Mouse (Mus musculus) heart, embryonic 10.5 days (tissue): ENCODE results near the gene Ctnna2. TPM values are rescaled to one million over a fixed set of nuclear protein-coding genes. Genes with fewer than 3 reads are reported as not detected.

Experiments
- DNase-seq: peaks from one replicate; pipeline ENCODE4 v3.0.0-alpha.2; 2017; ENCODE audit warnings: low spot score
- H3K27ac ChIP-seq: fragments of 300-500 bp; sonication (generic); 2 replicates; pipeline ENCODE4 v1.5.1; 2016; ENCODE audit warnings: mild to moderate bottlenecking
- H3K27me3 ChIP-seq: fragments of 300-500 bp; sonication (generic); 2 replicates; pipeline ENCODE4 v1.6.1; 2016; ENCODE audit warnings: mild to moderate bottlenecking; ENCODE audit not compliant: poor library complexity, insufficient read depth, severe bottlenecking
- H3K36me3 ChIP-seq: fragments of 300-500 bp; sonication (generic); 2 replicates; pipeline ENCODE4 v1.6.1; 2016; ENCODE audit warnings: mild to moderate bottlenecking, moderate library complexity
- H3K4me1 ChIP-seq: fragments of 300-500 bp; sonication (generic); 2 replicates; pipeline ENCODE4 v1.6.1; 2016; ENCODE audit warnings: mild to moderate bottlenecking
- H3K4me3 ChIP-seq: fragments of 300-500 bp; sonication (generic); 2 replicates; pipeline ENCODE4 v1.5.1; 2016; ENCODE audit warnings: mild to moderate bottlenecking, moderate library complexity
- H3K9me3 ChIP-seq: fragments of 300-500 bp; sonication (generic); 2 replicates; pipeline ENCODE4 v1.6.1; 2016; ENCODE audit warnings: mild to moderate bottlenecking, moderate library complexity
- WGBS: fragments of 180-500 bp; shearing (Covaris S2); methylation state at CpG from one replicate; pipeline ENCODE4 v1.1.7; 2016; 5-methylcytosine and 5-hydroxymethylcytosine counted together
- polyA plus RNA-seq: library from polyadenylated mRNA; unstranded; fragments of >200 nt; fragmentation: Nextera tagmentation; extraction: Ambion mirVana; gene quantifications from 2 replicates; pipeline ENCODE4 v1.2.1, GENCODE M21; 2016

The Ctnna2 gene
- polyA plus RNA-seq, 1 experiment from 2014 or later = 2.7 TPM

- H3K4me3 ChIP-seq = no peak overlapping the region
- no peaks in the 10 kb centered on the region for H3K27me3 ChIP-seq
- WGBS = 29% methylated on average over 9 of the region's 9 CpGs
- H3K9me3 ChIP-seq = no peaks in the 10 kb centered on the region
- H3K4me1 ChIP-seq = no peaks in the 10 kb centered on the region
- DNase-seq = no peak
- no peaks in the 10 kb centered on the region for H3K36me3 ChIP-seq
- no peak overlapping the region for H3K27ac ChIP-seq
Measured at GRCm38 (mm10) chr6:77633997-77634396, 345.5 kb downstream of the Ctnna2 start.

GRCm38 (mm10) chr6:77628573-77629192 lies 350.8 kb downstream of the Ctnna2 start:
- Histone ChIP-seq H3K4me1 (no peaks in the 10 kb centered on the region), H3K4me3 (no peak overlapping the region), H3K9me3 (no peaks in the 10 kb centered on the region), H3K36me3 (no peaks in the 10 kb centered on the region), H3K27ac (no peak overlapping the region), H3K27me3 (no peaks in the 10 kb centered on the region)
- WGBS = 49% methylated on average over 7 of the region's 7 CpGs
- no peak for DNase-seq

GRCm38 (mm10) chr6:77604642-77605392 lies 374.7 kb downstream of the Ctnna2 start:
- H3K36me3 ChIP-seq = no peaks in the 10 kb centered on the region
- H3K4me3 ChIP-seq = no peak overlapping the region
- DNase-seq = no peak
- no peaks in the 10 kb centered on the region for H3K27me3 ChIP-seq
- H3K9me3 ChIP-seq = no peaks in the 10 kb centered on the region
- no peaks in the 10 kb centered on the region for H3K4me1 ChIP-seq
- 86% methylated on average over 14 of the region's 14 CpGs for WGBS
- no peak overlapping the region for H3K27ac ChIP-seq

GRCm38 (mm10) chr6:77603914-77604313 lies 375.6 kb downstream of the Ctnna2 start:
- WGBS = 28% methylated on average over 1 of the region's 1 CpGs
- Histone ChIP-seq H3K9me3 (no peaks in the 10 kb centered on the region), H3K4me1 (no peaks in the 10 kb centered on the region), H3K36me3 (no peaks in the 10 kb centered on the region), H3K27ac (no peak overlapping the region), H3K27me3 (no peaks in the 10 kb centered on the region), H3K4me3 (no peak overlapping the region)
- DNase-seq = no peak

GRCm38 (mm10) chr6:77599244-77599643 lies 380.3 kb downstream of the Ctnna2 start:
- Histone ChIP-seq H3K27ac (no peak overlapping the region), H3K4me3 (no peak overlapping the region), H3K36me3 (no peaks in the 10 kb centered on the region), H3K27me3 (no peaks in the 10 kb centered on the region), H3K9me3 (no peaks in the 10 kb centered on the region), H3K4me1 (no peaks in the 10 kb centered on the region)
- no peak for DNase-seq
- 67% methylated on average over 2 of the region's 2 CpGs for WGBS

GRCm38 (mm10) chr6:77582568-77582967 lies 396.9 kb downstream of the Ctnna2 start:
- H3K4me3 ChIP-seq = no peak overlapping the region
- 35% methylated on average over 4 of the region's 4 CpGs for WGBS
- no peak for DNase-seq

GRCm38 (mm10) chr6:77580926-77581325 lies 398.6 kb downstream of the Ctnna2 start:
- DNase-seq = no peak
- Histone ChIP-seq H3K27me3 (no peaks in the 10 kb centered on the region), H3K4me3 (no peak overlapping the region), H3K36me3 (no peaks in the 10 kb centered on the region), H3K9me3 (no peaks in the 10 kb centered on the region), H3K4me1 (no peaks in the 10 kb centered on the region), H3K27ac (no peak overlapping the region)

More at GRCm38 (mm10) chr6:77582568-77582967, 396.9 kb downstream of the Ctnna2 start:
- H3K4me1 ChIP-seq = no peaks in the 10 kb centered on the region
- H3K36me3 ChIP-seq = no peaks in the 10 kb centered on the region
- no peaks in the 10 kb centered on the region for H3K9me3 ChIP-seq
- no peak overlapping the region for H3K27ac ChIP-seq
- no peaks in the 10 kb centered on the region for H3K27me3 ChIP-seq

GRCm38 (mm10) chr6:77578612-77579011 lies 400.9 kb downstream of the Ctnna2 start:
- no peak for DNase-seq
- Histone ChIP-seq H3K9me3 (no peaks in the 10 kb centered on the region), H3K27me3 (no peaks in the 10 kb centered on the region), H3K36me3 (no peaks in the 10 kb centered on the region), H3K27ac (no peak overlapping the region), H3K4me3 (no peak overlapping the region), H3K4me1 (no peaks in the 10 kb centered on the region)
- WGBS = 62% methylated on average over 1 of the region's 1 CpGs

- 39% methylated on average over 3 of the region's 3 CpGs for WGBS
- H3K4me3 ChIP-seq = no peak overlapping the region
Measured at GRCm38 (mm10) chr6:77577585-77577984, 401.9 kb downstream of the Ctnna2 start.

GRCm38 (mm10) chr6:77572614-77573013 lies 406.9 kb downstream of the Ctnna2 start:
- H3K36me3 ChIP-seq = no peaks in the 10 kb centered on the region

More at GRCm38 (mm10) chr6:77577585-77577984, 401.9 kb downstream of the Ctnna2 start:
- DNase-seq = no peak
- no peak overlapping the region for H3K27ac ChIP-seq
- no peaks in the 10 kb centered on the region for H3K27me3 ChIP-seq
- no peaks in the 10 kb centered on the region for H3K4me1 ChIP-seq
- H3K9me3 ChIP-seq = no peaks in the 10 kb centered on the region
- no peaks in the 10 kb centered on the region for H3K36me3 ChIP-seq

GRCm38 (mm10) chr6:77569851-77570250 lies 409.6 kb downstream of the Ctnna2 start:
- no peaks in the 10 kb centered on the region for H3K36me3 ChIP-seq

More at GRCm38 (mm10) chr6:77572614-77573013, 406.9 kb downstream of the Ctnna2 start:
- no peaks in the 10 kb centered on the region for H3K9me3 ChIP-seq
- 44% methylated on average over 3 of the region's 3 CpGs for WGBS
- no peaks in the 10 kb centered on the region for H3K27me3 ChIP-seq
- no peak overlapping the region for H3K4me3 ChIP-seq
- no peaks in the 10 kb centered on the region for H3K4me1 ChIP-seq
- DNase-seq = no peak
- no peak overlapping the region for H3K27ac ChIP-seq

GRCm38 (mm10) chr6:77556181-77556580 lies 423.3 kb downstream of the Ctnna2 start:
- DNase-seq = no peak
- 69% methylated on average over 1 of the region's 1 CpGs for WGBS
- Histone ChIP-seq H3K36me3 (no peaks in the 10 kb centered on the region), H3K4me1 (no peaks in the 10 kb centered on the region), H3K27ac (no peak overlapping the region), H3K27me3 (no peaks in the 10 kb centered on the region), H3K9me3 (no peaks in the 10 kb centered on the region), H3K4me3 (no peak overlapping the region)

More at GRCm38 (mm10) chr6:77569851-77570250, 409.6 kb downstream of the Ctnna2 start:
- Histone ChIP-seq H3K27me3 (no peaks in the 10 kb centered on the region), H3K9me3 (no peaks in the 10 kb centered on the region), H3K4me3 (no peak overlapping the region), H3K27ac (no peak overlapping the region), H3K4me1 (no peaks in the 10 kb centered on the region)
- DNase-seq = no peak
- 86% methylated on average over 3 of the region's 3 CpGs for WGBS

- WGBS = 60% methylated on average over 15 of the region's 15 CpGs
- Histone ChIP-seq H3K27ac (no peak overlapping the region), H3K9me3 (no peaks in the 10 kb centered on the region), H3K36me3 (no peaks in the 10 kb centered on the region), H3K4me3 (no peak overlapping the region), H3K27me3 (no peaks in the 10 kb centered on the region), H3K4me1 (no peaks in the 10 kb centered on the region)
- no peak for DNase-seq
Measured at GRCm38 (mm10) chr6:77537055-77537807, 442.3 kb downstream of the Ctnna2 start.
